Mouse (Mus musculus) embryonic facial prominence, embryonic 14.5 days (tissue): ENCODE data around the gene Ccdc186. TPM values are rescaled to one million over a fixed set of nuclear protein-coding genes. Genes with fewer than 3 reads are reported as not detected.
A peak's percentile ranks its signal among the peaks of the same experiment; 100 is the strongest.
"Not testable (repeated sequence)": the region's sequence is repeated elsewhere in the genome, so short reads cannot be mapped to it uniquely, and the experiment has no call there.

Experiments used
- ATAC-seq: fragments of 200-750 bp; cut with Nextera tagmentation; 2 replicates; pipeline ENCODE4 v1.8.0; 2017; ENCODE audit warnings: low read depth, moderate number of reproducible peaks, moderate TSS enrichment
- DNase-seq: peaks from one replicate; pipeline ENCODE4 v3.0.0-alpha.2; 2015; ENCODE audit warnings: low spot score
- H3K27ac ChIP-seq: fragments of 300-500 bp; sonication (generic); replicated peaks from 2 replicates; pipeline ENCODE4 v1.5.1; 2014; ENCODE audit warnings: low read depth, mild to moderate bottlenecking, low read length, moderate library complexity
- H3K27me3 ChIP-seq: fragments of 300-500 bp; sonication (generic); replicated peaks from 2 replicates; pipeline ENCODE4 v1.6.1; 2014; ENCODE audit warnings: low read length; ENCODE audit not compliant: control insufficient read depth, insufficient read depth
- H3K36me3 ChIP-seq: fragments of 300-500 bp; sonication (generic); 2 replicates; pipeline ENCODE4 v1.6.1; 2014; ENCODE audit warnings: low read length, mixed read lengths; ENCODE audit not compliant: control insufficient read depth, insufficient read depth
- H3K4me1 ChIP-seq: fragments of 300-500 bp; sonication (generic); 2 replicates; pipeline ENCODE4 v1.6.1; 2014; ENCODE audit warnings: antibody characterized with exemption, low read length; ENCODE audit not compliant: control insufficient read depth, insufficient read depth
- H3K4me2 ChIP-seq: fragments of 300-500 bp; sonication (generic); 2 replicates; pipeline ENCODE4 v1.6.1; 2014; ENCODE audit warnings: low read depth, mild to moderate bottlenecking, low read length, moderate library complexity, mixed read lengths
- H3K4me3 ChIP-seq: fragments of 300-500 bp; sonication (generic); 2 replicates; pipeline ENCODE4 v1.5.1; 2014; ENCODE audit warnings: low read depth, mild to moderate bottlenecking, low read length
- H3K9ac ChIP-seq: fragments of 300-500 bp; sonication (generic); 2 replicates; pipeline ENCODE4 v1.6.1; 2014; ENCODE audit warnings: low read depth, mild to moderate bottlenecking, low read length, moderate library complexity, mixed read lengths
- H3K9me3 ChIP-seq: fragments of 300-500 bp; sonication (generic); 2 replicates; pipeline ENCODE4 v1.6.1; 2016; ENCODE audit warnings: low read length; ENCODE audit not compliant: control insufficient read depth
- WGBS: fragments of 180-500 bp; shearing (Covaris S2); extraction: QIAGEN DNeasy Blood & Tissue Kit; methylation state at CpG from one replicate; pipeline ENCODE4 v1.1.7; 2014; 5-methylcytosine and 5-hydroxymethylcytosine counted together
- polyA plus RNA-seq: library from polyadenylated mRNA; unstranded; fragments of >200 nt; fragmentation: Nextera tagmentation; extraction: Ambion mirVana; gene quantifications from 2 replicates; pipeline ENCODE4 v1.2.1, GENCODE M21; 2014

Ccdc186 gene
- polyA plus RNA-seq, 1 experiment from 2014 or later, result 20.2 TPM

GRCm38 (mm10) chr19:56797376-56797775, 24.6 kb downstream of the Ccdc186 start:
- no peaks in the 10 kb centered on the region for H3K9me3 ChIP-seq
- no peaks in the 10 kb centered on the region for H3K4me1 ChIP-seq
- 92% methylated on average over 11 of the region's 11 CpGs for WGBS
- H3K27me3 ChIP-seq, result no peaks in the 10 kb centered on the region
- H3K4me3 ChIP-seq, result no peak overlapping the region
- DNase-seq, result no peak
- no peak overlapping the region for H3K4me2 ChIP-seq
- no peak overlapping the region for H3K27ac ChIP-seq
- ATAC-seq, result no peak
- peaks cover 92% of the 10 kb centered on the region for H3K36me3 ChIP-seq
- no peak overlapping the region for H3K9ac ChIP-seq

- no peaks in the 10 kb centered on the region for H3K4me1 ChIP-seq
- DNase-seq (no peak), ATAC-seq (no peak)
- no peak overlapping the region for H3K4me2 ChIP-seq
- no peaks in the 10 kb centered on the region for H3K27me3 ChIP-seq
- H3K36me3 ChIP-seq, result peaks cover 60% of the 10 kb centered on the region
- no peak overlapping the region for H3K4me3 ChIP-seq
- H3K9me3 ChIP-seq, result no peaks in the 10 kb centered on the region
- 90% methylated on average over 5 of the region's 5 CpGs for WGBS
- no peak overlapping the region for H3K9ac ChIP-seq
- no peak overlapping the region for H3K27ac ChIP-seq
These were observed 33.0 kb downstream of the Ccdc186 start for GRCm38 (mm10) chr19:56788952-56789351.

GRCm38 (mm10) chr19:56787911-56788310, 34.1 kb downstream of the Ccdc186 start:
- Histone ChIP-seq H3K9me3 (no peaks in the 10 kb centered on the region), H3K27ac (no peak overlapping the region), H3K9ac (no peak overlapping the region), H3K4me3 (no peak overlapping the region), H3K4me2 (no peak overlapping the region), H3K4me1 (no peaks in the 10 kb centered on the region), H3K27me3 (no peaks in the 10 kb centered on the region), H3K36me3 (peaks cover 59% of the 10 kb centered on the region)
- DNase-seq (no peak), ATAC-seq (no peak)
- WGBS, result 87% methylated on average over 7 of the region's 7 CpGs

GRCm38 (mm10) chr19:56778532-56778931, 43.5 kb downstream of the Ccdc186 start:
- not testable (repeated sequence) for H3K4me1 ChIP-seq, H3K36me3 ChIP-seq, ATAC-seq, H3K27ac ChIP-seq, H3K4me3 ChIP-seq, DNase-seq, H3K9ac ChIP-seq, H3K4me2 ChIP-seq, H3K27me3 ChIP-seq, H3K9me3 ChIP-seq
- 91% methylated on average over 7 of the region's 7 CpGs for WGBS

- Histone ChIP-seq H3K4me1 (peaks cover 6% of the 10 kb centered on the region; the same call in 1 of the 2 replicates), H3K9ac (no peak overlapping the region), H3K4me3 (no peak overlapping the region), H3K9me3 (no peaks in the 10 kb centered on the region), H3K27me3 (no peaks in the 10 kb centered on the region), H3K36me3 (no peaks in the 10 kb centered on the region), H3K4me2 (peak overlapping the region; percentile 34), H3K27ac (no peak overlapping the region)
- 29% methylated on average over 16 of the region's 16 CpGs for WGBS
- DNase-seq, result peak; percentile 81
- ATAC-seq, result peak; percentile 79
These were observed 45.1 kb downstream of the Ccdc186 start for GRCm38 (mm10) chr19:56776719-56777382.

GRCm38 (mm10) chr19:56775893-56776718, 45.9 kb downstream of the Ccdc186 start:
- H3K9me3 ChIP-seq, result no peaks in the 10 kb centered on the region
- H3K4me1 ChIP-seq, result peaks cover 6% of the 10 kb centered on the region; the same call in 1 of the 2 replicates
- ATAC-seq (no peak), DNase-seq (peak; percentile 50)
- 8% methylated on average over 13 of the region's 18 CpGs for WGBS
- peak overlapping the region; percentile 22 for H3K4me3 ChIP-seq
- H3K36me3 ChIP-seq, result no peaks in the 10 kb centered on the region
- no peak overlapping the region for H3K27ac ChIP-seq
- no peak overlapping the region for H3K9ac ChIP-seq
- H3K27me3 ChIP-seq, result no peaks in the 10 kb centered on the region
- peak overlapping the region; percentile 51 for H3K4me2 ChIP-seq

GRCm38 (mm10) chr19:56774971-56775892, 46.8 kb downstream of the Ccdc186 start:
- Histone ChIP-seq H3K27me3 (no peaks in the 10 kb centered on the region), H3K27ac (no peak overlapping the region), H3K36me3 (no peaks in the 10 kb centered on the region), H3K9me3 (no peaks in the 10 kb centered on the region), H3K4me3 (peak overlapping the region; percentile 22), H3K4me2 (peak overlapping the region; percentile 51), H3K9ac (no peak overlapping the region), H3K4me1 (peaks cover 6% of the 10 kb centered on the region; the same call in 1 of the 2 replicates)
- no peak for DNase-seq
- 32% methylated on average over 23 of the region's 24 CpGs for WGBS
- no peak for ATAC-seq

GRCm38 (mm10) chr19:56774408-56774962, 47.5 kb downstream of the Ccdc186 start:
- no peak for DNase-seq
- Histone ChIP-seq H3K4me2 (no peak overlapping the region), H3K4me3 (no peak overlapping the region), H3K9ac (no peak overlapping the region), H3K36me3 (no peaks in the 10 kb centered on the region), H3K9me3 (no peaks in the 10 kb centered on the region), H3K4me1 (peaks cover 6% of the 10 kb centered on the region; the same call in 1 of the 2 replicates), H3K27ac (no peak overlapping the region), H3K27me3 (no peaks in the 10 kb centered on the region)
- no peak for ATAC-seq
- 75% methylated on average over 9 of the region's 9 CpGs for WGBS
